9 mouse cellular contexts compared by ENCODE assay signal in the genomic region with DNA sequence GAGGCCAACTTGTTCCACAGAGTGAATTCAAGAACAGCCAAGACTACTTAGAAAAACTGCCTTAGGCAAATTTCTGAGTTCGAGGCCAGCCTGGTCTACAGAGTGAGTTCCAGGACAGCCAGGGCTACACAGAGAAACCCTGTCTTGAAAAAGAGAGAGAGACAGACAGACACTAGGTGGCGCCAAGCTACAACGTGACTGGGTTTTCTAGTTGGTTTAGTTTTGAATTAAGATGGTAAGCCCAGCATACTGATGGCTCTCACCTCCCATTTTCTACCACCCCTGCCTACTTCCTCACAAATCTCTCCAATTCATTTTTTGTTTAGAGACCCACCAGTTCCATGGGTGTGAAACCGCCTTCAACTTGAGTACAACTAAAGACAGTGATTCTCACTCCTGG.
DNase-seq lines count a peak whose midpoint lies in the region; ATAC-seq and TF ChIP-seq lines count a peak whose summit lies in the region.
"Had no signal": no experiment of that assay in that cellular context is flagged by ENCODE, and none has a peak within 500 bp of the region (broad histone marks: within the 10 kb centered on the region; RNA-seq: fewer than 3 reads in every experiment).

No protein-coding gene starts in this region.

- peak; percentile 85 to 86 for DNase-seq in B cell, adult 2 months
- peak; percentile 75 for DNase-seq in MN1 (ENCODE audit: low spot score)
- DNase-seq in cerebellum, adult 9-10 months: peak; percentile 77
- DNase-seq in frontal cortex, adult 2 months (ENCODE audit: extremely low spot score in 1 of 2, low spot score in 1 of 2): peak; percentile 69 to 87
- peak; percentile 81 for DNase-seq in limb, embryonic 11.5 days (ENCODE audit: low spot score)
- DNase-seq in neural tube, embryonic 11.5 days (ENCODE audit: low spot score): peak; percentile 63
- DNase-seq in thymus, postnatal 10 days (ENCODE audit: low spot score in 2 of 2): peak; percentile 60 to 84

- H3K36me3 ChIP-seq in intestine, postnatal 0 days (ENCODE audit: control insufficient read depth, insufficient read depth): no peaks in the 10 kb centered on the region
- H3K36me3 ChIP-seq in limb, embryonic 11.5 days (ENCODE audit: control insufficient read depth, insufficient read depth, low read length): no peaks in the 10 kb centered on the region
- H3K36me3 ChIP-seq in neural tube, embryonic 11.5 days (ENCODE audit: control insufficient read depth, insufficient read depth, low read length): no peaks in the 10 kb centered on the region
- H3K36me3 ChIP-seq: heart, embryonic 15.5 days had no signal

- no peaks in the 10 kb centered on the region for H3K9me3 ChIP-seq in intestine, postnatal 0 days (ENCODE audit: control insufficient read depth)
- no peaks in the 10 kb centered on the region for H3K9me3 ChIP-seq in limb, embryonic 11.5 days (ENCODE audit: control insufficient read depth, low read length)
- H3K9me3 ChIP-seq in neural tube, embryonic 11.5 days (ENCODE audit: control insufficient read depth, low read length): no peaks in the 10 kb centered on the region
- H3K9me3 ChIP-seq: heart, embryonic 15.5 days had no signal

- no peak overlapping the region for H3K27ac ChIP-seq in intestine, postnatal 0 days (ENCODE audit: low read depth, low read length)
- H3K27ac ChIP-seq in limb, embryonic 11.5 days (replicated peaks; ENCODE audit: low read depth, low read length): no peak overlapping the region
- no peak overlapping the region for H3K27ac ChIP-seq in neural tube, embryonic 11.5 days (ENCODE audit: low read depth, low read length)
- H3K27ac ChIP-seq: heart, embryonic 15.5 days had no signal

- H3K4me1 ChIP-seq in intestine, postnatal 0 days (replicated peaks; ENCODE audit: control insufficient read depth, insufficient read depth, low read length): no peaks in the 10 kb centered on the region
- no peaks in the 10 kb centered on the region for H3K4me1 ChIP-seq in limb, embryonic 11.5 days (ENCODE audit: control insufficient read depth, insufficient read depth, low read length)
- H3K4me1 ChIP-seq in neural tube, embryonic 11.5 days (ENCODE audit: control insufficient read depth, insufficient read depth, low read length): no peaks in the 10 kb centered on the region
- H3K4me1 ChIP-seq: heart, embryonic 15.5 days had no signal

- peak; percentile 84 for TF ChIP-seq CTCF in intestine, postnatal 0 days (IDR thresholded peaks at IDR 0.05; ENCODE audit: low read depth)

- H3K4me2 ChIP-seq in intestine, postnatal 0 days (replicated peaks; ENCODE audit: low read depth): no peak overlapping the region
- H3K4me2 ChIP-seq in limb, embryonic 11.5 days (ENCODE audit: low read depth, severe bottlenecking): no peak overlapping the region
- no peak overlapping the region for H3K4me2 ChIP-seq in neural tube, embryonic 11.5 days (ENCODE audit: low read depth)
- H3K4me2 ChIP-seq: heart, embryonic 15.5 days had no signal

- 40% methylated on average over 4 of the region's 4 CpGs for WGBS in intestine, postnatal 0 days
- WGBS in limb, embryonic 11.5 days: 35% methylated on average over 4 of the region's 4 CpGs
- WGBS in neural tube, embryonic 11.5 days: 35% methylated on average over 4 of the region's 4 CpGs

- no peak overlapping the region for H3K4me3 ChIP-seq in intestine, postnatal 0 days (ENCODE audit: low read depth, low read length)
- no peak overlapping the region for H3K4me3 ChIP-seq in limb, embryonic 11.5 days (ENCODE audit: low read depth, low read length)
- H3K4me3 ChIP-seq in neural tube, embryonic 11.5 days (ENCODE audit: low read depth, low read length): no peak overlapping the region
- H3K4me3 ChIP-seq: heart, embryonic 15.5 days had no signal

- no peak overlapping the region for H3K9ac ChIP-seq in intestine, postnatal 0 days (ENCODE audit: low read depth, low read length)
- H3K9ac ChIP-seq in limb, embryonic 11.5 days (ENCODE audit: low read length): no peak overlapping the region
- no peak overlapping the region for H3K9ac ChIP-seq in neural tube, embryonic 11.5 days (ENCODE audit: low read length)
- H3K9ac ChIP-seq: heart, embryonic 15.5 days had no signal

- ATAC-seq in intestine, postnatal 0 days: peak; percentile 20; the same call in 1 of the 2 replicates
- no peak for ATAC-seq in limb, embryonic 11.5 days (ENCODE audit: insufficient number of reproducible peaks, low FRiP score, low TSS enrichment, low read depth)
- ATAC-seq in neural tube, embryonic 11.5 days (ENCODE audit: insufficient read depth, low FRiP score, low TSS enrichment): no peak

- no peaks in the 10 kb centered on the region for H3K27me3 ChIP-seq in intestine, postnatal 0 days (replicated peaks; ENCODE audit: control insufficient read depth, insufficient read depth, low read length)
- H3K27me3 ChIP-seq in limb, embryonic 11.5 days (ENCODE audit: control insufficient read depth, insufficient read depth, low read length): no peaks in the 10 kb centered on the region
- H3K27me3 ChIP-seq in neural tube, embryonic 11.5 days (ENCODE audit: control insufficient read depth, insufficient read depth, low read length): no peaks in the 10 kb centered on the region
- H3K27me3 ChIP-seq: heart, embryonic 15.5 days had no signal
